Mouse (Mus musculus) c-Kit-positive CD71-positive TER-119-negative erythroid progenitor cells, embryonic 14.5 days (primary cell): ENCODE measurements at regions not wholly inside any gene's neighbourhood (a gene's known extent, or its start where the extent isn't known, plus 50 kb on each side); places are given as distances from the start of the nearest gene placed in this dataset.

Experiments used
- DNase-seq: peaks from one replicate; pipeline ENCODE4 v3.0.0-alpha.2; 2013; ENCODE audit warnings: low read depth

DNA sequence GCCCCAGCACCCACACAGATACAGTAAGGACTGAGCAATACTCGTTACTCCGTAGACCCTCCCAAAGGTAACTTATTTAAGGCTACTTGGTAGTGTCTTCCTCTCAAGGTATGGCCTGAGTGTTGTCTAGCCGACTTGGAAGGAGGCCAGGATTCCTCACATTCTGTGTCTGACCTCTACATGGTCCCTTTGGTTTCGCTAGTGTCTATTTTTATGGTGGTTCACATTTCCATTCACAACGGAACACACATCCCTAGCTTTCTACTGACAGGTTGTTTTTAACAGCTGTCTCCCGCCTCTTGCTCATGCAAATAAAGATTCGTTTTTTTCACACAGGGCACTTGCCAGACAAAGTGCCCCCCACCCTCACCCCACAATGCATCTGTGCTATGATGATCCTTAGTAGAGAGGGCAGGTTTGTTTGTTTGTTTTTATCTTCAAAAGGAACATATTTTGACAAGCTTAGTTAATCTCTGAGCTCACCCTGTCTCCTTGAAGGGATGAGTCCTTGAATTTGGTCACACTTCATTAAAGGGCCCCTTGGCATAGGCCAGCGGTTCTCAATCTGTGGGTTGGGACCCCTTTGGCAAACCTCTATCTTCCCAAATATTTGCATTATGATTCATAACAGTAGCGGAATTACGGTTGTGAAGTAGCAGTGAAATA is 52.7 kb downstream of the Phlda1 start:
- no peak for DNase-seq

GRCm38 (mm10) chr10:111559341-111560246 is 53.5 kb downstream of the Phlda1 start:
- no peak for DNase-seq

DNA sequence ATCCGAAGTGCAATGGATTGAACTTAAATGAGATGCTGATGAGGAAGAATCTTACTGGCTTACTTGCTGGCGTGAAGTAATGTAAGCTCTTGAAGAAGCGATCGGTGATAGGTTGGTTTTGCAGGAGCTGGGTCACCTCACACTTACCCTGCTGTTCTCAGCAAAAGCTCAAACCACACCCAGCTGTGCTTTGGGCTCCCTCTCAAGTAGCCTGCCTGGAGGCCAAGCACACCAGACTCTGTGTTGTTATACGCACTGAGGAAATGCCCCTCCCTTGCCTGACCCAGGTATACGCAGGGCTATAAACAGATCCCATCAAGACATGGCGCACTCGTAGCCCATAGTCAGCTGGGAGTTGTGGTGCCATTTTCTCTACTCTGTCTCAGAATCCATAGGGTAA is 56.5 kb downstream of the Phlda1 start:
- DNase-seq = no peak

GRCm38 (mm10) chr10:111566873-111567381 is 60.8 kb downstream of the Phlda1 start:
- no peak for DNase-seq

DNA sequence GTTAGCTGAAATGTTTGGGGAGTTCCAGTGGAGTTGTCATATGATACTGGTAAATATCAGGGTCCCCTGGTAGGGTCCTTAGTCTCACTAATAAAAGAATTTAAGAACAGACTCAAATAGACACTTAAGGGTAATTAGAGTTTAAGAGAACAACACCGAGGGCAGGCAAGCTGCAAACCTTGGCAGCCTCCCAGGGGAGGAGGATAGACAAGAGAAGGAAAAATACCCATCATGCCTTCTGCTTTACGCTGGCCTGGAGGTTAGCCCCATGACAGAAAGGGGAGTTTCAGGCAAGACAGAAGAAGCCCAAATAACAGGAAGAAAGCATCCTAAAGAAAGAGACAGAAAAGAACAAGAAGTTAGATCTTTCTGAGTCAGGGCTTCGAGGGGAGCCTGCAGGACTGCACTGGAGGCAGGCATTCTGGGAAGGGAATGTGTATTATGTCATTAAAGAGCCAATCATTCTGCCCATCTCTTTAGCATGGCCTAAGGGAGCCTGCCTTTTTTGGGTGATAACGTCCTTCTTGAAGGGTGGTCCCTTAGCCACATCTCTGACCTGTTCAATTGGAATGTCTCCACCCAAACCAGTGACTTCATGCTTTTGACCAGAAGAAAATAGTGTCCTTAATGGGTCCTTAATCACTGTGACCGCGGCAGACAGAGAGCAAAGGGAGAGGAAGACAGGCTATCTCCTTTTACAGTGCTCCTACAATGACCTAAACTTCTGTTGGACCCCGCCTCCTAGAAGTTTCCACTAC is 64.6 kb downstream of the Phlda1 start:
- no peak for DNase-seq

GRCm38 (mm10) chr10:111574231-111574630 is 68.1 kb downstream of the Phlda1 start:
- no peak for DNase-seq

- DNase-seq = no peak
Measured at GRCm38 (mm10) chr10:111574812-111575211, 68.7 kb downstream of the Phlda1 start.

DNA sequence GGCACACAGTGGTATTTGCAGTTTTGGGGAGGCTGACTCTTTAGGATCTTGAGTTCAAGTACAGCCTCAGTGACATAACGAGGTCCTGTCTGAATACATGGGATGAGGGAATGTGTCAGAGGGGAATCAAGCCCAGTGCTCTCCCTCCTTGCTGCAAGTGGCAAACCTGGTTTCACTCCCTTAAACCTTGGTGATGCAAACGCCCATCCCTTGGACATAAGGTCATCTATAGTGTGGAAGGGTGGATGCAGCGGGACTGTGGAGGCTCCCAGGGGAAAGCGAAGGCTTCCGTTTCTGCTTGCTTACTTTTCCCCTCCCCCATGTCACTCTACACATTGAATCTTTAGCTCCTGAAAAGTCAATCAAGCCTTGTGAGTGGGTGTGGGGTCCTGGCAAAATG is 69.2 kb downstream of the Phlda1 start:
- no peak for DNase-seq

- no peak for DNase-seq
Measured at GRCm38 (mm10) chr10:111575926-111576325, 69.8 kb downstream of the Phlda1 start.

DNA sequence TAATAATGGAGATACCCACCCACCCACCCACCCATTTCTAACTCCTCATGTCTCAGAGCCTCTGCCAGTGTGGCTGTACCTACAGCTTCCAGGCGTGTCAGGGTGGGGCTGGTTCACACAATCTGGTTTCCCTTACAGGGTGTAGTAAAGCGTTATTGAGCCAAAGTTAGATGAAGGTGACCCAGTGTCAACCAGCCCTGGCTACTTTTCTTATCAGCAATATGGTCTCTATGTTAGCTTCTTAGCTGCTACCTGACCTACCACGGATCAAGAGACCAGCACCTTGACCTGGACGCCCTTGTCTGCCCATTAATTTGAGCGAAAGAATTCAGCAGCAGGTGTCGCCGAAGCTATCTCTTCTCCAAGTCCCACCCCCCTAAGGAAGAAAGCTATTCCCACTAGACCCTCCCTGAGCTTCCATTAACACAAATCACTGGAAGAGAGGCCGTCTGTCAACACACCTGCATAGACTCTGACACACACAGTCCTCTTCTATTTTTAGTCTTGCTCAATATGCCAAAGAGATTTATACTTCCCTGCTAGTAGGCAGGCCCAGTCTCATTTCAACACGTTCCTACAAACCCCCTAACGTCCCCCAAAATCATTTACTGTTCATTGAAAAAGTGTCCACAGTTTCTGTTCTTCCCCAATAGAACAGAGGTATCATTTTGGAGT is 70.4 kb downstream of the Phlda1 start:
- no peak for DNase-seq

DNA sequence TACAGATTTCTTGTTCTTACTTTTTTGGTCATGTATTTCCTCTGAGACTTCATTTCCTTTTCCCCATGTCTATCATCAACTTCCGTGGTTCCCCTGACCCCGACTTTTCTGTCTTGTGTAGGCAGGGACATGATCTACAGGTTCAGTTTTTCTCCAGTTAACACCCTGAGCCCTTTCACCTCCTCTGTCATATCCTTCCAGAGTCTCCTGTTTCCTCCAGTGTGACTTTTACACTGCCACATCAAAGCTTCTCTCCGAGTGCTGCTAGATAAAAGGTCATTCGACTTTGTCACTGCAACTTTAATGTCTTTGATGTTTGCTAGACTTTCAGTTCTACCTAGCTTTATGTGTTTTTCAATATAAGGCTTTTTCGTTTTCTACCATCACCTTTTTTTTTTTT is 72.5 kb downstream of the Phlda1 start:
- DNase-seq = no peak

- DNase-seq = no peak
Measured at GRCm38 (mm10) chr10:111579481-111579880, 73.4 kb downstream of the Phlda1 start.

DNA sequence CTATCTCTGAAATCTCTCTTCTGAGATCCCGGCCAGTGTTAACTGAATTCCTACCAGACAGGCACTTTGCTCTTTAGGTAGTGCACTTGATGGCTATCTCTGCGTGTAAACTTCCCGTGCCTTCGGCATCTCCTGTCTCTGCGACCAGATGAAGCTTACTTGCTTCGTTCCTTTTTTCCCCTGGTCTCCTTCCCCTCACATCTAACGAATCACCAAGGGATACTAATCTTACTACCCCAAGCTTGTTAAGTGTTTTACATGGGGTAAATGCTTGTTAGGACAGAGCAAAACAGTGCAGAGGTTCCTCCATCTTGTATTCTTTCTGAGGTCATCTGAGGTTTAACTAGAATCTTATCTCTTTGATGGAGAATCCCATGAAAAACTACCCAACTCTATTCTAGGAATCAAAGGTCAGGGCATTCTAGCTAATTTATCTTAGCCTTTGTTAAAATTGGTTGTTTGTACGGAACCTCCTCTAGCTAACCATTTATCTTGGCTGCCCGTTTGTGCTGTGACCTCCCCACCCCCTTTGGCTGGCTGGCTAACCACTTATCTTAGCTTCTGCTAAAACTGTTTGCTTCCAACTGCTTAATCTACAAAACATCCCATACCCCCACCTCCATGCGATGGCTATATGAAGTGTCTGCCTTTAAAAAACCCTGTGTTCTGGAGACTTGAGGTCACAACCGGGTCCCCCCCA is 74.5 kb downstream of the Phlda1 start:
- DNase-seq = peak; percentile 65

DNA sequence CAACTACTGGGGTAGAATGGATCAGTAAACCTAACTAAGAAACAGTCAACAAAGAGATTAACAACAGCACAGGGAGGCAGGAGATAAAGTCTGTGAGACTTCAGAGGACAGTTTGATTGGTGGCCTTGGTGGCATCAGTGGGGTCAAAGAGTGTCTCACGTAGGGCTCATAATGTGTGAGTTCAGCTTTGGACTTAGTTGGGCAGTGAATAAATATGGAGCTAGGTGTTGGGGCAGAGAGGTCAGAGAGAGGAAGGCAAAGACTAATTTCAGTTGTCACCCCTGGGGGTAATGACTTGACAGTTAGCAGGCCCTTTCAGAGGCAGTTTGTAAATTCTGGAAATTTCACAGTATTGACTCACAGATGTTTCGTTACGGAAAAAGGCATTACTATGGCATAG is 75.8 kb downstream of the Phlda1 start:
- no peak for DNase-seq

- DNase-seq = no peak
Measured at GRCm38 (mm10) chr10:111582321-111583123, 76.4 kb downstream of the Phlda1 start.

DNA sequence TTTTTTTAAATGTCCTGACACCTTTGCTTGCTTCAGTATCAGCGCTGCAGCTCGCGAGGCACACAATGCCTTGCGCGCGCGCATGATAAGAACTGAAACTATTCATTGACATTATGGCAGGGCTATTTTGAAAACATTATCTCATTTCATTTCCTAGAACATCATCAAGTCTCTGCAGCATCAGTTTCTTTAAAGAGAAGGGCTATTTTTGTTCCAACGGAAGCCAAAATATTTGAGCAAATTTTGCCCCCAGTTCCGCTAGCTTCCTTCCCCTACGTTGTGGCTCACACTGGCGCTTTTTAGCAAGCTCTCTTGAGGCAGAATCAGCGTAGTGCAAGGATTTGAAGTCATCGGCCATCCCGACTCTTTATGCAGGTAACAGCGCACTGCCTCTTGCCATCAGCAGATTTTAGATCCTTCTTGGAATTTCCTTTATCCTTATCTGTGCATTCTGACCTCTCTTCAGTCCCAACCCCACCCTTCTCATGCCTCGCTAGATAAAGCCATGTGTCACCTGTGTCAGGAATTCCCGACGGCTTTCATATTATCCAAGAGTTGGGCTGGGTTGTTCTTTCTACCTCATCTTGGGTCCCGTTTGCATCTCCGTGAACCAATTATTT is 77.1 kb downstream of the Phlda1 start:
- DNase-seq = no peak

DNA sequence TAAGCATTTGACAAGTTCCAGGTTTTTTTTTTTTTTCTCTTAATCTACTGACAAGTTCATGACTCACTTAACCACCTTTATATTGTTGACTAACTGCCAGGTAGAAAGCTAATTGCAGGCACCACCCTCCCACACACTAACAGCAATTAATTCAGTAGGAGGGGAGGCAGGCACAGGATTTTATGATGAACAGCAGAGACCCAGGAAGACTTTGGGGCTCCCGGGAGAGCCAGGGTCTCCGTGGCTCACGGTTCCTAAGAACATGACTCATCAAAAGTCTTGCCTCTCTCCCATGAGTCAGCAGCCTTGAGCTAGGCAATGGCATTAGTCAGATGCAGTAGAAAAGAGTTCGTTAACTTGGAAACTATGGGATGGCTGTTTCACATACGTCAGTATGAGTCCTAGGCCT is 77.7 kb downstream of the Phlda1 start:
- no peak for DNase-seq

DNA sequence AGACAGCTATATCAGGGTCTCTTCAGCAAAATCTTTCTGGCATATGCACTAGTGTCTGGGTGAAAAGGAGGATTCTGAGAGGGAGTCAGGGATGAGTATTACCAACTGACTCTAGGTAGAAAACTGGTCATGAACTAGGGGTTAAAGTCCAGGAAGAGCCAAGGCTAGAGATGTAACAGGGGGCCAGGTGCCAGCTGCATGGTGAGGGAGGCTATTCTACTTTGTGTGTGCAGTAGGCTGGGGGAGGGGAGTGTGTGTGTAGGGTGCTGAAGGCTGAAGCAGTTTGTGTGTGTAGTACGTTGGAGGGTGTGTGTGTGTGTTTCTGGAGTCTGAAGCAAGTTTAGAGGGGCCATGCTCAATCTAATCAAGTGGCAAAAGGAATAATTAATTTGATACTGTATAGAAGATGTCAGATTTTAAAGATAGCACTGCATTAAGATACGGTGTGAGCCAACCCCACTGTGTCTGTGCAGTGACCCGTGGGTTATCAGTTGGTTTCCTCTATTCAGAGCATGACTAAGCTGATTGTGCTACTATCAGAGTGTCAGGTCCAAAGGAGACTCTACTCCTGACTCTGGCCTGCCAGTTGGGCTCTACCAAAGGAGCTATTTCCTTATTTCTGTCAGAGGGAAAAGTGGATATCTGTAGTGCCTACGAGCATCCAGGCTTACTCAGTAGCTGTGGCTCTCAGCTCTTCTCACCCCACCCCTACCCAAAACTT is 82.0 kb downstream of the Phlda1 start:
- DNase-seq = no peak

GRCm38 (mm10) chr10:111589186-111589585 is 83.1 kb downstream of the Phlda1 start:
- DNase-seq = no peak
